Mouse (Mus musculus): ENCODE data around the gene Arl11. TPM values are rescaled to one million over a fixed set of nuclear protein-coding genes. Genes with fewer than 3 reads are reported as not detected.

Gene Arl11
- 0.49 TPM for polyA plus RNA-seq (2017; shearing (Covaris generic))

GRCm38 (mm10) chr14:61309593-61309992 lies at the start of gene Arl11:
Gene Arl11 (plus strand): TSS chr14:61309753.

DNA sequence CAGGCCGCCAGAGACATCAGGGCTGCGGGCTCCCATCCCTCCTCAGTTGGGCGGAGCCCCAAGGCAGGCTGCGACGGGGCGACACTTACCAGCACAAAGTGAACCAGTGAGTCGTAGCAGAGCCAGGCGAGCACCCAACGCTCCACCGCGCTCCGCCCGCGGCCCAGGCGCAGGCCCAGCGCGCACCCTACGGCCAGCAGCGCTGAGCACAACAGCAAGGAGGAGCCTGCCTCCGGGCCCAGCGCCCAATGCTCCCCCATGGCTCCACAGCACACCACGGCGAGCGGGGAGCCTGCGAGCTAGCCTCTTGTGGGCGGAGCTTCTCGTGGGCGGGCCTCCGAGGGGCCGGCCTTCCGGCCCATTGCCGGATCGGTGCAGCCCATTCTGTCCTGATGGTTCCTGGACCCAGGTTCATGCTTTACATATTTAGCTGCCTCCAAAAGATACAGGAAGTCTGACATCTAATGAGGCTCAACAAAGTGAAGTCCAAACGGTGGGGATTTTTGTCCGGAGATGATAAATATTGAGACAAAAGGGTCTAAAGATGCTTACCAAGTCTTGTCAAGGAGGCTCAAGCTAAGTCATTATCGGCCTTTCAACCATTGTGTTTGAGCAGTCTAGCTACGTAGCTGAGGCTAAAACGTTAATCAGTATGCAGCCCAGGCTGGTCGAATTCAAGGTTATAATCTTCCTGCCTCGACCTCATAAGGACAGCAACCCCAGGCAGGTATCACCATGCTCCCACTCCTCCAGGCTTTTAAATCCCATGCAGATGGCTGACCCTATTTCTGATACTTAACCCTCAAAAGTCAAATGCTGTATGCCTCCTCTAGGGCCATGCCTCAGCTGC lies 50.8 kb downstream of the Arl11 start, which contains the start of gene Ebpl:
Ebpl (minus strand) TSS at position 309 of the 850 bp plus-strand sequence.

Other genes starting within 250 kb of the Arl11 start
- gene Sacs, start 171.3 kb upstream of the Arl11 start, polyA plus RNA-seq (2017; shearing (Covaris generic)): 9.6 TPM
- not detected for gene Sgcg, start 51.3 kb upstream of the Arl11 start, polyA plus RNA-seq (2017; shearing (Covaris generic))
- 14.1 TPM for gene Ebpl, start 50.7 kb downstream of the Arl11 start, polyA plus RNA-seq (2017; shearing (Covaris generic))
- 52.6 TPM for gene Kpna3, start 130.1 kb downstream of the Arl11 start, polyA plus RNA-seq (2017; shearing (Covaris generic))
- gene Spryd7, start 247.1 kb downstream of the Arl11 start, polyA plus RNA-seq (2017; shearing (Covaris generic)): 9.3 TPM